Mouse (Mus musculus) olfactory bulb, adult 2 months (tissue): ENCODE results near the gene Gm26602.

Source experiments
- CTCF ChIP-seq: fragments of 200-500 bp; IDR thresholded peaks from 2 replicates; pipeline ENCODE4 v1.5.1; 2012; ENCODE audit warnings: low read depth, mild to moderate bottlenecking, low read length, moderate library complexity; ENCODE audit not compliant: insufficient read depth
- POLR2A ChIP-seq: fragments of 200-500 bp; IDR thresholded peaks from 2 replicates; pipeline ENCODE4 v1.6.1; 2012; ENCODE audit warnings: mild to moderate bottlenecking, low read depth, low read length, moderate library complexity; ENCODE audit not compliant: insufficient read depth

- TF ChIP-seq CTCF (peak; percentile 65; the same call in 1 of the 2 replicates), POLR2A (peak; percentile 49; the same call in 1 of the 2 replicates)
These were observed 49.4 kb downstream of the Gm26602 start, which contains the start of gene Wdr18 for GRCm38 (mm10) chr10:79959847-79960601.
